Mouse (Mus musculus) lung, embryonic 15.5 days (tissue): ENCODE data around the gene Jkamp. TPM values are rescaled to one million over a fixed set of nuclear protein-coding genes. Genes with fewer than 3 reads are reported as not detected.
"Not testable (repeated sequence)": the region's sequence is repeated elsewhere in the genome, so short reads cannot be mapped to it uniquely, and the experiment has no call there.

ENCODE experiments used
- ATAC-seq: fragments of 200-750 bp; cut with Nextera tagmentation; 2 replicates; pipeline ENCODE4 v1.8.0; 2017; ENCODE audit warnings: moderate number of reproducible peaks, borderline replicate concordance; ENCODE audit not compliant: low FRiP score, low TSS enrichment; ENCODE audit errors: extremely low read depth
- H3K27ac ChIP-seq: fragments of 300-500 bp; sonication (generic); 2 replicates; pipeline ENCODE4 v1.5.1; 2015; ENCODE audit warnings: moderate library complexity, mild to moderate bottlenecking, inconsistent platforms
- H3K27me3 ChIP-seq: fragments of 300-500 bp; sonication (generic); 2 replicates; pipeline ENCODE4 v1.6.1; 2015; ENCODE audit warnings: inconsistent platforms
- H3K36me3 ChIP-seq: fragments of 300-500 bp; sonication (generic); 2 replicates; pipeline ENCODE4 v1.6.1; 2015; ENCODE audit warnings: inconsistent platforms
- H3K4me1 ChIP-seq: fragments of 300-500 bp; sonication (generic); 2 replicates; pipeline ENCODE4 v1.6.1; 2015; ENCODE audit warnings: inconsistent platforms
- H3K4me2 ChIP-seq: fragments of 300-500 bp; sonication (generic); 2 replicates; pipeline ENCODE4 v1.6.1; 2015; ENCODE audit warnings: inconsistent platforms, mild to moderate bottlenecking, moderate library complexity
- H3K4me3 ChIP-seq: fragments of 300-500 bp; sonication (generic); 2 replicates; pipeline ENCODE4 v1.5.1; 2015; ENCODE audit warnings: mild to moderate bottlenecking, inconsistent platforms
- H3K9ac ChIP-seq: fragments of 300-500 bp; sonication (generic); 2 replicates; pipeline ENCODE4 v1.6.1; 2015; ENCODE audit warnings: inconsistent platforms
- H3K9me3 ChIP-seq: fragments of 300-500 bp; sonication (generic); 2 replicates; pipeline ENCODE4 v1.6.1; 2016; ENCODE audit warnings: inconsistent platforms
- WGBS: fragments of 180-500 bp; shearing (Covaris S2); methylation state at CpG from one replicate; pipeline ENCODE4 v1.1.7; 2015; 5-methylcytosine and 5-hydroxymethylcytosine counted together
- polyA plus RNA-seq: library from polyadenylated mRNA; unstranded; fragments of >200 nt; fragmentation: Nextera tagmentation; extraction: Ambion mirVana; gene quantifications from 2 replicates; pipeline ENCODE4 v1.2.1, GENCODE M21; 2015

The Jkamp gene
- 70.7 and 81.6 TPM in 2 replicates for polyA plus RNA-seq

- Histone ChIP-seq H3K4me2 (peak within 1 kb of the TSS; percentile 85), H3K36me3 (peaks cover 2% of the 10 kb centered on the region), H3K4me1 (peaks cover 37% of the 10 kb centered on the region), H3K9me3 (no peaks in the 10 kb centered on the region), H3K4me3 (peak within 1 kb of the TSS; percentile 74), H3K27me3 (no peaks in the 10 kb centered on the region), H3K9ac (peak within 1 kb of the TSS; percentile 81), H3K27ac (peak within 1 kb of the TSS; percentile 97)
- under 1% methylated on average over 60 of the region's 60 CpGs for WGBS
- peak; percentile 97 for ATAC-seq
These were observed at the start of gene Jkamp, which contains the start of gene L3hypdh for GRCm38 (mm10) chr12:72085329-72086165. TSS of gene Jkamp (plus strand) at chr12:72085589. TSS of gene L3hypdh (minus strand) at chr12:72085439.

- H3K27ac ChIP-seq: 0 out of 2 replicates have a peak overlapping the region, but pooled peaks have one; percentile 14
- H3K9ac ChIP-seq: no peak overlapping the region
- H3K36me3 ChIP-seq: no peaks in the 10 kb centered on the region
- H3K9me3 ChIP-seq: 0 out of 2 replicates have a peak, but pooled peaks cover 3% of the 10 kb centered on the region
- peaks cover 4% of the 10 kb centered on the region; the same call in 1 of the 2 replicates for H3K4me1 ChIP-seq
- no peak for ATAC-seq
- WGBS: 32% methylated on average over 9 of the region's 9 CpGs
- H3K4me3 ChIP-seq: no peak overlapping the region
- H3K27me3 ChIP-seq: no peaks in the 10 kb centered on the region
- H3K4me2 ChIP-seq: no peak overlapping the region
These were observed 49.2 kb upstream of the Jkamp start for GRCm38 (mm10) chr12:72036097-72036661.

GRCm38 (mm10) chr12:72037049-72037448, 48.3 kb upstream of the Jkamp start:
- WGBS: 70% methylated on average over 6 of the region's 6 CpGs
- no peak overlapping the region for H3K27ac ChIP-seq
- ATAC-seq: no peak

GRCm38 (mm10) chr12:72038866-72039265, 46.5 kb upstream of the Jkamp start:
- no peak overlapping the region for H3K27ac ChIP-seq
- H3K4me3 ChIP-seq: no peak overlapping the region
- ATAC-seq: no peak
- H3K36me3 ChIP-seq: no peaks in the 10 kb centered on the region
- H3K4me2 ChIP-seq: no peak overlapping the region
- H3K9ac ChIP-seq: no peak overlapping the region
- H3K4me1 ChIP-seq: peaks cover 4% of the 10 kb centered on the region; the same call in 1 of the 2 replicates
- H3K9me3 ChIP-seq: 0 out of 2 replicates have a peak, but pooled peaks cover 3% of the 10 kb centered on the region
- no peaks in the 10 kb centered on the region for H3K27me3 ChIP-seq
- WGBS: 58% methylated on average over 2 of the region's 2 CpGs

More at GRCm38 (mm10) chr12:72037049-72037448, 48.3 kb upstream of the Jkamp start:
- Histone ChIP-seq H3K4me1 (peaks cover 4% of the 10 kb centered on the region; the same call in 1 of the 2 replicates), H3K9me3 (0 out of 2 replicates have a peak, but pooled peaks cover 3% of the 10 kb centered on the region), H3K27me3 (no peaks in the 10 kb centered on the region), H3K36me3 (no peaks in the 10 kb centered on the region), H3K9ac (no peak overlapping the region), H3K4me2 (no peak overlapping the region), H3K4me3 (no peak overlapping the region)

GRCm38 (mm10) chr12:72039501-72039900, 45.9 kb upstream of the Jkamp start:
- no peaks in the 10 kb centered on the region for H3K27me3 ChIP-seq
- H3K4me2 ChIP-seq: no peak overlapping the region
- WGBS: 41% methylated on average over 8 of the region's 8 CpGs
- 0 out of 2 replicates have a peak, but pooled peaks cover 3% of the 10 kb centered on the region for H3K9me3 ChIP-seq
- H3K36me3 ChIP-seq: no peaks in the 10 kb centered on the region
- H3K4me1 ChIP-seq: peaks cover 4% of the 10 kb centered on the region; the same call in 1 of the 2 replicates
- no peak overlapping the region for H3K4me3 ChIP-seq
- H3K9ac ChIP-seq: no peak overlapping the region
- ATAC-seq: no peak
- H3K27ac ChIP-seq: no peak overlapping the region

GRCm38 (mm10) chr12:72041238-72041637, 44.2 kb upstream of the Jkamp start:
- Histone ChIP-seq H3K9ac (no peak overlapping the region), H3K4me2 (no peak overlapping the region), H3K27ac (no peak overlapping the region), H3K4me1 (peaks cover 2% of the 10 kb centered on the region; the same call in 1 of the 2 replicates), H3K27me3 (no peaks in the 10 kb centered on the region), H3K9me3 (0 out of 2 replicates have a peak, but pooled peaks cover 3% of the 10 kb centered on the region), H3K4me3 (no peak overlapping the region), H3K36me3 (no peaks in the 10 kb centered on the region)
- 92% methylated on average over 3 of the region's 3 CpGs for WGBS
- no peak for ATAC-seq

GRCm38 (mm10) chr12:72047513-72047912, 37.9 kb upstream of the Jkamp start:
- Histone ChIP-seq H3K36me3 (no peaks in the 10 kb centered on the region), H3K27me3 (no peaks in the 10 kb centered on the region), H3K4me3 (no peak overlapping the region), H3K27ac (no peak overlapping the region), H3K9me3 (no peaks in the 10 kb centered on the region), H3K4me1 (no peaks in the 10 kb centered on the region), H3K4me2 (no peak overlapping the region), H3K9ac (no peak overlapping the region)
- 2% methylated on average over 2 of the region's 2 CpGs for WGBS
- no peak for ATAC-seq

- not testable (repeated sequence) for H3K4me2 ChIP-seq
These were observed 35.2 kb upstream of the Jkamp start for GRCm38 (mm10) chr12:72050156-72050555.

GRCm38 (mm10) chr12:72050821-72051220, 34.6 kb upstream of the Jkamp start:
- Histone ChIP-seq H3K4me2 (no peak overlapping the region), H3K27ac (no peak overlapping the region), H3K9ac (no peak overlapping the region), H3K9me3 (no peaks in the 10 kb centered on the region), H3K27me3 (no peaks in the 10 kb centered on the region), H3K4me3 (no peak overlapping the region), H3K36me3 (no peaks in the 10 kb centered on the region), H3K4me1 (no peaks in the 10 kb centered on the region)
- ATAC-seq: no peak
- 84% methylated on average over 4 of the region's 4 CpGs for WGBS

More at GRCm38 (mm10) chr12:72050156-72050555, 35.2 kb upstream of the Jkamp start:
- H3K27ac ChIP-seq, H3K27me3 ChIP-seq, ATAC-seq, H3K9ac ChIP-seq, H3K4me1 ChIP-seq, H3K4me3 ChIP-seq, H3K36me3 ChIP-seq, H3K9me3 ChIP-seq: not testable (repeated sequence)
- WGBS: 86% methylated on average over 5 of the region's 5 CpGs

GRCm38 (mm10) chr12:72052571-72052970, 32.8 kb upstream of the Jkamp start:
- 70% methylated on average over 6 of the region's 6 CpGs for WGBS
- Histone ChIP-seq H3K36me3 (no peaks in the 10 kb centered on the region), H3K4me1 (no peaks in the 10 kb centered on the region), H3K4me2 (no peak overlapping the region), H3K9ac (no peak overlapping the region), H3K9me3 (no peaks in the 10 kb centered on the region), H3K27ac (no peak overlapping the region), H3K27me3 (no peaks in the 10 kb centered on the region), H3K4me3 (no peak overlapping the region)
- ATAC-seq: no peak

- Histone ChIP-seq H3K4me2 (no peak overlapping the region), H3K27me3 (no peaks in the 10 kb centered on the region), H3K27ac (no peak overlapping the region), H3K9ac (no peak overlapping the region), H3K9me3 (no peaks in the 10 kb centered on the region), H3K4me3 (no peak overlapping the region), H3K4me1 (no peaks in the 10 kb centered on the region), H3K36me3 (no peaks in the 10 kb centered on the region)
- 40% methylated on average over 6 of the region's 6 CpGs for WGBS
- no peak for ATAC-seq
These were observed 32.1 kb upstream of the Jkamp start for GRCm38 (mm10) chr12:72053303-72053702.

- Histone ChIP-seq H3K9ac (no peak overlapping the region), H3K36me3 (no peaks in the 10 kb centered on the region), H3K27me3 (no peaks in the 10 kb centered on the region), H3K27ac (no peak overlapping the region), H3K4me2 (no peak overlapping the region), H3K9me3 (no peaks in the 10 kb centered on the region), H3K4me3 (no peak overlapping the region), H3K4me1 (no peaks in the 10 kb centered on the region)
- no peak for ATAC-seq
- WGBS: 44% methylated on average over 6 of the region's 6 CpGs
These were observed 31.5 kb upstream of the Jkamp start for GRCm38 (mm10) chr12:72053851-72054250.
